Mouse (Mus musculus) liver, embryonic 11.5 days (tissue): ENCODE results near the gene Col3a1. TPM values are rescaled to one million over a fixed set of nuclear protein-coding genes. Genes with fewer than 3 reads are reported as not detected.

Experiments used
- ATAC-seq: fragments of 200-750 bp; cut with Nextera tagmentation; replicated peaks from 2 replicates; pipeline ENCODE4 v1.8.0; 2017; ENCODE audit warnings: moderate number of reproducible peaks, mild to moderate bottlenecking, moderate TSS enrichment, moderate library complexity; ENCODE audit not compliant: low FRiP score
- DNase-seq: peaks from one replicate; pipeline ENCODE4 v3.0.0-alpha.2; 2017; ENCODE audit warnings: low spot score
- H3K27ac ChIP-seq: fragments of 300-500 bp; sonication (generic); 2 replicates; pipeline ENCODE4 v1.5.1; 2014; ENCODE audit warnings: mild to moderate bottlenecking, low read depth, low read length, control low read depth
- H3K27me3 ChIP-seq: fragments of 300-500 bp; sonication (generic); replicated peaks from 2 replicates; pipeline ENCODE4 v1.6.1; 2014; ENCODE audit warnings: low read length, mixed read lengths; ENCODE audit not compliant: control insufficient read depth, insufficient read depth
- H3K36me3 ChIP-seq: fragments of 300-500 bp; sonication (generic); 2 replicates; pipeline ENCODE4 v1.6.1; 2014; ENCODE audit warnings: mild to moderate bottlenecking, low read length, moderate library complexity, mixed read lengths; ENCODE audit not compliant: control insufficient read depth, insufficient read depth
- H3K4me1 ChIP-seq: fragments of 300-500 bp; sonication (generic); replicated peaks from 2 replicates; pipeline ENCODE4 v1.6.1; 2014; ENCODE audit warnings: low read length, mixed read lengths; ENCODE audit not compliant: control insufficient read depth, insufficient read depth
- H3K4me2 ChIP-seq: fragments of 300-500 bp; sonication (generic); 2 replicates; pipeline ENCODE4 v1.6.1; 2014; ENCODE audit warnings: mild to moderate bottlenecking, control low read depth, moderate library complexity
- H3K4me3 ChIP-seq: fragments of 300-500 bp; sonication (generic); 2 replicates; pipeline ENCODE4 v1.5.1; 2014; ENCODE audit warnings: low read depth, low read length, control low read depth
- H3K9ac ChIP-seq: fragments of 300-500 bp; sonication (generic); 2 replicates; pipeline ENCODE4 v1.6.1; 2014; ENCODE audit warnings: low read depth, low read length, control low read depth
- H3K9me3 ChIP-seq: fragments of 300-500 bp; sonication (generic); 2 replicates; pipeline ENCODE4 v1.6.1; 2016; ENCODE audit warnings: low read length, inconsistent platforms, mixed read lengths; ENCODE audit not compliant: control insufficient read depth
- WGBS: fragments of 180-500 bp; shearing (Covaris S2); extraction: QIAGEN DNeasy Blood & Tissue Kit; methylation state at CpG from one replicate; pipeline ENCODE4 v1.1.7; 2014; 5-methylcytosine and 5-hydroxymethylcytosine counted together
- polyA plus RNA-seq: library from polyadenylated mRNA; unstranded; fragments of >200 nt; fragmentation: Nextera tagmentation; extraction: Ambion mirVana; gene quantifications from 2 replicates; pipeline ENCODE4 v1.2.1, GENCODE M21; 2014

Gene Col3a1
- polyA plus RNA-seq: 293 and 303 TPM in 2 replicates

DNA sequence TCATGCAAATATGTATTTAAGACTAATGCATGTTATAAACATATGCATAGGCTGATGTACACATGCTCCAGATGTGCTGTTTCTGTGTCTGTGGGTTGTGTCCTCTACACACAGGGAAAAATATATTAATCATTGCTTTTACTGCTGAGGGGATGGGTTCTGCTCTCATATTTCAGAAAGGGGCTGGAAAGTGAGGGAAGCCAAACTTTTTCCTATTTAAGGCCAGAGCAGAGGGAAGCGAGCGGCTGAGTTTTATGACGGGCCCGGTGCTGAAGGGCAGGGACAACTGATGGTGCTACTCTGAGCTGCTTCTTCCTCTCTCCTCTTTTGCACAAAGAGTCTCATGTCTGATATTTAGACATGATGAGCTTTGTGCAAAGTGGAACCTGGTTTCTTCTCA, at the start of gene Col3a1:
Gene Col3a1 (plus strand): TSS at position 151 of the 400 bp plus-strand sequence.
- Histone ChIP-seq H3K36me3 (no peaks in the 10 kb centered on the region), H3K27me3 (no peaks in the 10 kb centered on the region), H3K9ac (peak within 1 kb of the TSS; percentile 53; the same call in 1 of the 2 replicates), H3K4me3 (peak within 1 kb of the TSS; percentile 35), H3K9me3 (no peaks in the 10 kb centered on the region), H3K4me2 (no peak within 1 kb of the TSS), H3K27ac (peak within 1 kb of the TSS; percentile 71; the same call in 1 of the 2 replicates), H3K4me1 (no peaks in the 10 kb centered on the region; the same call in 1 of the 2 replicates)
- DNase-seq (peak; percentile 43), ATAC-seq (no peak)
- WGBS: 59% methylated on average over 4 of the region's 4 CpGs

DNA sequence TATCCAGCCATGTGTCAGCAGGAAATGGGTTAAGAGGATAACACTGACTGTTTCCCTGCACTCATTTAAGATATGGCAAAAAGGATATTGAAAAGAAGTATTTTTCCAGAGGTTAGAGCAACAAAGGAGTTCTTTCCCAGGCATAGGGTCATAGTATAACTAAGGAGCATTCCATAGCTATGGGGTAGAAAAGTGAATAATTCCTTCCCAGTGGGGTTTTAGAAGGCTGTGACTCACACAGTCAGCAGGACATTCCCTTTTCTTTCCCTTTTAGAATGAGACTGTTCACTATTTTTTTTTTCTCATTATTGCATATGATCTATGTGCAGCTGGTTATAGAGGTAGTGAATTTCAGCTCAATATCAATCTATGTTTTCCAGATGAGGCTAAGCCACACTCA, 41.9 kb upstream of the Col3a1 start:
- no peak overlapping the region for H3K9ac ChIP-seq
- H3K9me3 ChIP-seq: no peaks in the 10 kb centered on the region
- H3K4me1 ChIP-seq: no peaks in the 10 kb centered on the region
- ATAC-seq (no peak), DNase-seq (no peak)
- no peak overlapping the region for H3K4me2 ChIP-seq
- H3K36me3 ChIP-seq: no peaks in the 10 kb centered on the region
- H3K4me3 ChIP-seq: no peak overlapping the region
- H3K27ac ChIP-seq: no peak overlapping the region
- H3K27me3 ChIP-seq: no peaks in the 10 kb centered on the region

DNA sequence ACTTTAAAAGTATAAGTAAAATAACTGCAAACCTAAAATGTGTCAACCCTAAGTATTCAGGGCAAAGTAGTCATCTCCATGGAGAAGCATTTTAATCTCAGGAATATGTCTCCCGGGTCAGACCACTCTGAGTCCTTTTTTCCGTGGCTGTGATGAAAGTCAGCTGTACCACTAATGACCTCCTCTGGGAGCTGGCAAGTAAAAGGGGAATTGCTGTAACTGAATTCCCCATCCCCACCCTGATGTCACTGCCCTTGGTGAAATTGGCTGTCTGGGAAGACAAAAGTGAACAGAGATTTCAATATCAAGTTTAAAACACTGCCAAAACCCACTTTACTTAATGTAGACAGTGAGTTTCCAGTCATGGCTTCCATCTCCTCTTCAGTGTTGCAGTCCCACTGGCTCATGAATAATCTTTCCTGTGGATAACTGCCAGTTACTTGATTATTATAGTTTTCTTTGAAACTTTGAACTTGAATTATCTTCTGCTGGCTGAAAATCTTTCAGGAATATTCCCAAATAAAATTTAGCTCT, 35.3 kb upstream of the Col3a1 start:
- H3K9me3 ChIP-seq: no peaks in the 10 kb centered on the region
- no peak overlapping the region for H3K27ac ChIP-seq
- H3K4me2 ChIP-seq: no peak overlapping the region
- no peak overlapping the region for H3K9ac ChIP-seq
- no peaks in the 10 kb centered on the region for H3K27me3 ChIP-seq
- no peak for DNase-seq
- WGBS: 56% methylated on average over 2 of the region's 2 CpGs
- no peak overlapping the region for H3K4me3 ChIP-seq
- no peaks in the 10 kb centered on the region for H3K36me3 ChIP-seq
- ATAC-seq: no peak
- H3K4me1 ChIP-seq: no peaks in the 10 kb centered on the region

DNA sequence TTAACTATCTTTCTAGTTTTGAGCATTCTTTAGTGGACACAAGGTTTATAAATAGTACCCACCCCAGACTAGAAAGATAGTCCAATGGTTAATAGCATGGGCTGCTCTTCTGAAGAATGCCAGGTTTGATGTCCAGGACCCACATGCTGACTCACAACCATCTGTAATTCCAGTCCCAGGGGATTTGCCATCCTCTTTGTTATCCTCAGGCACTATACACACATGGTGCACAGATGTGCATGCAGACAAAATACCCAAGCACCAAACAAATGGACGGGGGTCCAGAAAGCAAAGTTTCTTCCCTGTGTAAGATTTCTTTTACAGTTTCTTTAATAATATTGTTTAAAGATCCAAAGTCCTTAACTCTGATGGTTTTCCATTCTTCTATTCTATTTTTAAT, 23.4 kb upstream of the Col3a1 start:
- DNase-seq (no peak), ATAC-seq (no peak)
- Histone ChIP-seq H3K9ac (no peak overlapping the region), H3K9me3 (no peaks in the 10 kb centered on the region), H3K27ac (no peak overlapping the region), H3K4me1 (no peaks in the 10 kb centered on the region), H3K4me3 (no peak overlapping the region), H3K27me3 (no peaks in the 10 kb centered on the region), H3K36me3 (no peaks in the 10 kb centered on the region), H3K4me2 (no peak overlapping the region)
- 68% methylated on average over 1 of the region's 1 CpGs for WGBS

DNA sequence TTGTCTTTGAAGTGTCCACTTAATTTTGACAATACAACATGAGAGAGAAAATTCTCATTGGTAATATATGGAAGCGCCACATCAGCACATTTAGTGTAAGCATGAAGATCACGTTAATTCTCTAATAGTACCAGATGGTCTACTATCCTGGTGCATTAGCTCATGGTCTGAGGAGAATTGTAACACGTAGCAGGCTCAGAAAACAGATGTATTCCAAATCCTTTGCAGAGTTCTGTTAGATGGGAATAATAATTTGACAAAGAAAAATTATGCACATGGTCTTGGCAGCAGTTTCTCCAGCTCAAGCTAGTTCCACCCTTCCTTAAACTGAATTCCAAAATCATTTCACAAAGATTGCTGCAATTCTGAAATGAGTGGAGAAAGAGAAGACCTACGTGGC, 21.3 kb upstream of the Col3a1 start:
- no peak for DNase-seq
- Histone ChIP-seq H3K9ac (no peak overlapping the region), H3K4me1 (no peaks in the 10 kb centered on the region), H3K4me3 (no peak overlapping the region), H3K36me3 (no peaks in the 10 kb centered on the region), H3K27ac (no peak overlapping the region), H3K9me3 (no peaks in the 10 kb centered on the region), H3K4me2 (no peak overlapping the region), H3K27me3 (no peaks in the 10 kb centered on the region)
- ATAC-seq: no peak
- WGBS: 71% methylated on average over 4 of the region's 4 CpGs

DNA sequence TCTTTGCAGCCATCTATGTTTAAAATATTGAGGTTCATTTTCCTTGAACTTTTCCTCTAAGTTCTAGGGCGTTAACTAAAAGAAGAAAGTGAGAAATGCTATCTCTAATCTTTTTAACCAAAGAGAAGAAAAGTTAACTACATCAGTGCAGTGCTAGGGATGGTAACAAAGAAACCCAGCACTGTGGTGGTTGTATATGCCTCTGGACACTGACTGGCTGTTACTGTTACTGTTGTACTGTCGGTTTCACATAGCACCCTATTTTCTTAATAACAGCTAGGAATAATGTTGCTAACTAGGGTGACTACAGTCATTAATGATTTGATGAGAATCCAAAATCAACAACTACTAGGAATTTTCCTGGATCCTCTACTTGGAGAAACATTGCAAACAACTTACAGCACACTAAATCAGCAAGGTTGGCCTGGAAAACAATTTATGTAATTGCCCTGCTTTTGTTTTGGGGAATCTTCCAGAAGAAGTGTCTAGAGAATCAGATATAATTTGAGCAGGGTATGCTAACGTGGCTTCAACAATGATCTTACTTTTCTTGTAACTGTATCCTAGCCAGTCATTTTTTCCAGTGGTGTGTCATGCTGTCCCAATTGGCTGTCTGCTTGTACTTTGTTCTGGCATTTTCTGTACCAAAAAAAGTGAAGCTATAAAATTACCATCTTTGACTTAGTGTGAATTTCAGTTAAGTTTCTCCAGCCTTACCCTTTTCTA, 11.8 kb upstream of the Col3a1 start:
- H3K9me3 ChIP-seq: no peaks in the 10 kb centered on the region
- H3K4me1 ChIP-seq: no peaks in the 10 kb centered on the region
- H3K27me3 ChIP-seq: no peaks in the 10 kb centered on the region
- no peak overlapping the region for H3K4me3 ChIP-seq
- no peak for DNase-seq
- WGBS: 74% methylated on average over 3 of the region's 3 CpGs
- H3K9ac ChIP-seq: no peak overlapping the region
- no peak overlapping the region for H3K4me2 ChIP-seq
- no peaks in the 10 kb centered on the region for H3K36me3 ChIP-seq
- no peak for ATAC-seq
- no peak overlapping the region for H3K27ac ChIP-seq

DNA sequence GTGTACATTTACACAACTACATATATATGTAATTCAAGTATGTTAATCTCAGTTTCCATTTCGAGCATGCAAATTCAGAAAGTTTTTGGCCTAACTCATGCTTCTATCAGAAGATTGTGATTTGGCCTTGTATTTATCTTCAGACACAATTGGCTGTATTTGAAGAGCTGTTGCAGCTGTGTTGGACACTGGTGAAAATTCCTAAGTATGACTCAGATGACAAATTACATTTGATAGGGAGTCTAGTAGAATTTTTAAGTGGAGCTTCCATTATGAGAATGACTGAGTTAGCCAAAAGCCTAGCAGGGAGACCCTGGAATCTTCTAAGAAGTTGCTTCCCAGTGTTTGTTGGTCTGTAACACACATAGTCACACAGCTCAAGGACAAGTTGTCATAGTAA, 7.1 kb upstream of the Col3a1 start:
- Histone ChIP-seq H3K27me3 (no peaks in the 10 kb centered on the region), H3K27ac (no peak overlapping the region)
- no peak for ATAC-seq

DNA sequence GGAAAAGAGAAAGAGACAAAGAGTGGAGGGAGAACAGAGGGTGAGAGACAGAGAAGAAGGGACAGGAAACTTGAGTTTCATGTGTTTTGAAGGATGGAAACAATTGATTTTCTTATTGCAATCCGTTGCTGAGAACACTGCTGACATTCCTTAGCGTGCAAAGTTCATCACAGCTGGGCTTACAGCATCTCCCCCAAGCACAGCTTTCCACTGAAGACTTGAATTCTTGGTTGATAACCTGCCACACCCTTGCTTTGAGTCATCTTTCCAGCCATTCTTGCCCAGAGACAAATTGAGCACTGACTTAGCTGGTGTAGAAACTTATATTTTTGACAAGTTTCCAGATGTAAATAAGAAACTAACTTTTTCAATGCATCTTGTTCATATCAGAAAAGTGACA, 2.3 kb upstream of the Col3a1 start:
- H3K36me3 ChIP-seq: no peaks in the 10 kb centered on the region
- H3K4me2 ChIP-seq: no peak overlapping the region
- H3K27ac ChIP-seq: no peak overlapping the region
- no peaks in the 10 kb centered on the region for H3K4me1 ChIP-seq
- H3K9me3 ChIP-seq: no peaks in the 10 kb centered on the region
- no peak for DNase-seq
- 46% methylated on average over 2 of the region's 2 CpGs for WGBS
- ATAC-seq: no peak
- H3K9ac ChIP-seq: no peak overlapping the region
- no peaks in the 10 kb centered on the region for H3K27me3 ChIP-seq
- H3K4me3 ChIP-seq: no peak overlapping the region

More for the DNA sequence above, 7.1 kb upstream of the Col3a1 start:
- 67% methylated on average over 1 of the region's 1 CpGs for WGBS
- H3K4me2 ChIP-seq: no peak overlapping the region
- H3K9me3 ChIP-seq: no peaks in the 10 kb centered on the region
- H3K9ac ChIP-seq: no peak overlapping the region
- DNase-seq: no peak
- no peaks in the 10 kb centered on the region for H3K4me1 ChIP-seq
- no peaks in the 10 kb centered on the region for H3K36me3 ChIP-seq
- no peak overlapping the region for H3K4me3 ChIP-seq

DNA sequence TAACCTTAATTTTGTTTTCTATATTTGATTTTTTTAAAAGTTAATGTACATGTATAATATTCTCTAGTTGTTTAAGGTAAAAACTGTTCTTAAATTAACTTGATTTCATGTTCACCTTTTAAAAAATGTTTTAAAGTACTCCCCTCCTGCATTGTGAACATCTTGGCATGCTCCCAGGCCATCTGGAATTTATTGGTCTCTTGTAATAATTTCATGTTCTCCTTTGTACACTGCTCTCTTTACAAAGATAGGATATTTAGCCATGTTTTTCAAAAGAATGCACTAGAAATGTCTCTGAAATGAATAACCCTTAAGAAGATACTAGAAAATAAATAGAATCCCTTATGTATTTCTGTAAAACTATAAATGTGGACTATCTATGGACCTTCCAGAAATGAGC, 624 bp downstream of the Col3a1 start:
- peak overlapping the region; percentile 71; the same call in 1 of the 2 replicates for H3K27ac ChIP-seq
- H3K9me3 ChIP-seq: no peaks in the 10 kb centered on the region
- H3K9ac ChIP-seq: no peak overlapping the region
- H3K27me3 ChIP-seq: no peaks in the 10 kb centered on the region
- H3K36me3 ChIP-seq: no peaks in the 10 kb centered on the region
- DNase-seq (no peak), ATAC-seq (no peak)
- peak overlapping the region; percentile 35; the same call in 1 of the 2 replicates for H3K4me3 ChIP-seq
- no peaks in the 10 kb centered on the region; the same call in 1 of the 2 replicates for H3K4me1 ChIP-seq
- no peak overlapping the region for H3K4me2 ChIP-seq
